Mouse (Mus musculus) retina, adult 2 months (tissue): ENCODE results near the gene Ndufs8.

Experiments used
- DNase-seq: peaks from one replicate; pipeline ENCODE4 v3.0.0-alpha.2; 2012; ENCODE audit warnings: low read depth, low spot score

Gene Ndufs8

GRCm38 (mm10) chr19:3905261-3905969 lies 7.2 kb downstream of the Ndufs8 start:
- DNase-seq: no peak

GRCm38 (mm10) chr19:3904363-3904675 lies 8.3 kb downstream of the Ndufs8 start:
- DNase-seq: no peak

GRCm38 (mm10) chr19:3903648-3904362 lies 8.8 kb downstream of the Ndufs8 start:
- no peak for DNase-seq

GRCm38 (mm10) chr19:3902966-3903365 lies 9.6 kb downstream of the Ndufs8 start:
- no peak for DNase-seq

- no peak for DNase-seq
Observed at GRCm38 (mm10) chr19:3899618-3900017, 13.0 kb downstream of the Ndufs8 start.

- no peak for DNase-seq
Observed at GRCm38 (mm10) chr19:3898952-3899351, 13.6 kb downstream of the Ndufs8 start.

- no peak for DNase-seq
Observed at GRCm38 (mm10) chr19:3897557-3897956, 15.0 kb downstream of the Ndufs8 start.

- DNase-seq: no peak
Observed at GRCm38 (mm10) chr19:3896208-3896607, 16.4 kb downstream of the Ndufs8 start.

GRCm38 (mm10) chr19:3895171-3895631 lies 17.4 kb downstream of the Ndufs8 start:
- no peak for DNase-seq

GRCm38 (mm10) chr19:3894294-3894693 lies 18.3 kb downstream of the Ndufs8 start:
- no peak for DNase-seq

- no peak for DNase-seq
Observed at GRCm38 (mm10) chr19:3893545-3894116, 18.9 kb downstream of the Ndufs8 start.

- no peak for DNase-seq
Observed at GRCm38 (mm10) chr19:3890181-3890580, 22.4 kb downstream of the Ndufs8 start.

GRCm38 (mm10) chr19:3889096-3889495 lies 23.5 kb downstream of the Ndufs8 start:
- DNase-seq: no peak

- DNase-seq: no peak
Observed at GRCm38 (mm10) chr19:3884325-3884990, 28.1 kb downstream of the Ndufs8 start.

- no peak for DNase-seq
Observed at GRCm38 (mm10) chr19:3882214-3882613, 30.4 kb downstream of the Ndufs8 start.

- DNase-seq: no peak
Observed at GRCm38 (mm10) chr19:3880054-3880848, 32.3 kb downstream of the Ndufs8 start.

GRCm38 (mm10) chr19:3875045-3875444 lies 37.5 kb downstream of the Ndufs8 start:
- no peak for DNase-seq

GRCm38 (mm10) chr19:3872373-3872772 lies 40.2 kb downstream of the Ndufs8 start:
- DNase-seq: no peak

GRCm38 (mm10) chr19:3871468-3871867 lies 41.1 kb downstream of the Ndufs8 start:
- DNase-seq: no peak

- no peak for DNase-seq
Observed at GRCm38 (mm10) chr19:3868290-3868689, 44.3 kb downstream of the Ndufs8 start.

GRCm38 (mm10) chr19:3864960-3865359 lies 47.6 kb downstream of the Ndufs8 start:
- no peak for DNase-seq

GRCm38 (mm10) chr19:3862713-3863112 lies 49.9 kb downstream of the Ndufs8 start:
- no peak for DNase-seq
